Mouse (Mus musculus) hindbrain, postnatal 0 days (tissue): ENCODE results near the gene Cubn. TPM values are rescaled to one million over a fixed set of nuclear protein-coding genes. Genes with fewer than 3 reads are reported as not detected.

Experiments used
- ATAC-seq: fragments of 200-750 bp; cut with Nextera tagmentation; 2 replicates; pipeline ENCODE4 v1.8.0; 2017; ENCODE audit warnings: mild to moderate bottlenecking, moderate TSS enrichment, moderate library complexity
- DNase-seq: peaks from one replicate; pipeline ENCODE4 v3.0.0-alpha.2; 2015; ENCODE audit warnings: low spot score
- H3K27ac ChIP-seq: fragments of 300-500 bp; sonication (generic); 2 replicates; pipeline ENCODE4 v1.5.1; 2014; ENCODE audit warnings: mild to moderate bottlenecking
- H3K27me3 ChIP-seq: fragments of 300-500 bp; sonication (generic); 2 replicates; pipeline ENCODE4 v1.6.1; 2014; ENCODE audit warnings: low read length, mixed read lengths; ENCODE audit not compliant: insufficient read depth
- H3K36me3 ChIP-seq: fragments of 300-500 bp; sonication (generic); 2 replicates; pipeline ENCODE4 v1.6.1; 2014; ENCODE audit warnings: low read length, mixed read lengths; ENCODE audit not compliant: insufficient read depth
- H3K4me1 ChIP-seq: fragments of 300-500 bp; sonication (generic); 2 replicates; pipeline ENCODE4 v1.6.1; 2014; ENCODE audit warnings: antibody characterized with exemption, low read length, mixed read lengths; ENCODE audit not compliant: insufficient read depth
- H3K4me2 ChIP-seq: fragments of 300-500 bp; sonication (generic); 2 replicates; pipeline ENCODE4 v1.6.1; 2014; ENCODE audit warnings: low read depth, mild to moderate bottlenecking, low read length, moderate library complexity, mixed read lengths
- H3K4me3 ChIP-seq: fragments of 300-500 bp; sonication (generic); 2 replicates; pipeline ENCODE4 v1.5.1; 2014; ENCODE audit warnings: low read length
- H3K9ac ChIP-seq: fragments of 300-500 bp; sonication (generic); replicated peaks from 2 replicates; pipeline ENCODE4 v1.6.1; 2014; ENCODE audit warnings: mild to moderate bottlenecking, low read length, moderate library complexity, mixed read lengths
- H3K9me3 ChIP-seq: fragments of 300-500 bp; sonication (generic); 2 replicates; pipeline ENCODE4 v1.6.1; 2016; ENCODE audit warnings: low read length, mixed read lengths
- CTCF ChIP-seq: IDR thresholded peaks from 2 replicates; pipeline ENCODE4 v1.5.1; 2016; ENCODE audit warnings: antibody characterized with exemption, control low read depth, low read depth
- WGBS: fragments of 180-500 bp; shearing (Covaris S2); extraction: QIAGEN DNeasy Blood & Tissue Kit; methylation state at CpG from one replicate; pipeline ENCODE4 v1.1.7; 2014; 5-methylcytosine and 5-hydroxymethylcytosine counted together
- polyA plus RNA-seq: library from polyadenylated mRNA; unstranded; fragments of >200 nt; fragmentation: Nextera tagmentation; extraction: Ambion mirVana; gene quantifications from 2 replicates; pipeline ENCODE4 v1.2.1, GENCODE M21; 2015
- total RNA-seq: library from RNA; depleted of rRNA; stranded (reverse); fragments of >200 nt; gene quantifications from 2 replicates; pipeline ENCODE4 v1.2.3, GENCODE M21; 2014

The Cubn gene
- total and polyA plus RNA-seq, 2 experiments from 2014 or later: 0.41 to 1.6 TPM

GRCm38 (mm10) chr2:13514949-13515348, 23.3 kb upstream of the Cubn start:
- H3K9ac ChIP-seq: no peak overlapping the region
- ATAC-seq (no peak), DNase-seq (no peak)
- no peak overlapping the region for H3K4me2 ChIP-seq
- H3K27me3 ChIP-seq: no peaks in the 10 kb centered on the region
- TF ChIP-seq CTCF: no peak
- H3K36me3 ChIP-seq: peaks cover 9% of the 10 kb centered on the region; the same call in 1 of the 2 replicates
- H3K27ac ChIP-seq: no peak overlapping the region
- no peaks in the 10 kb centered on the region for H3K4me1 ChIP-seq
- no peak overlapping the region for H3K4me3 ChIP-seq
- WGBS: 61% methylated on average over 4 of the region's 4 CpGs
- no peaks in the 10 kb centered on the region for H3K9me3 ChIP-seq

- 93% methylated on average over 2 of the region's 2 CpGs for WGBS
- no peak for TF ChIP-seq CTCF
- ATAC-seq: no peak
- no peak for DNase-seq
- Histone ChIP-seq H3K36me3 (no peaks in the 10 kb centered on the region), H3K27ac (no peak overlapping the region), H3K9ac (no peak overlapping the region), H3K4me3 (no peak overlapping the region), H3K4me2 (no peak overlapping the region), H3K9me3 (no peaks in the 10 kb centered on the region), H3K4me1 (no peaks in the 10 kb centered on the region), H3K27me3 (no peaks in the 10 kb centered on the region)
Observed at GRCm38 (mm10) chr2:13502717-13503116, 11.1 kb upstream of the Cubn start.

- Histone ChIP-seq H3K4me2 (no peak overlapping the region), H3K27ac (no peak overlapping the region), H3K9me3 (no peaks in the 10 kb centered on the region), H3K9ac (no peak overlapping the region), H3K36me3 (no peaks in the 10 kb centered on the region), H3K4me1 (no peaks in the 10 kb centered on the region), H3K4me3 (no peak overlapping the region), H3K27me3 (no peaks in the 10 kb centered on the region)
- 34% methylated on average over 5 of the region's 5 CpGs for WGBS
- no peak for ATAC-seq
- DNase-seq: no peak
- TF ChIP-seq CTCF: no peak
Observed at GRCm38 (mm10) chr2:13501553-13501952, 9.9 kb upstream of the Cubn start.

GRCm38 (mm10) chr2:13500298-13500999, 8.8 kb upstream of the Cubn start:
- Histone ChIP-seq H3K27me3 (no peaks in the 10 kb centered on the region), H3K4me3 (no peak overlapping the region), H3K4me1 (no peaks in the 10 kb centered on the region), H3K4me2 (no peak overlapping the region), H3K36me3 (no peaks in the 10 kb centered on the region), H3K27ac (no peak overlapping the region), H3K9ac (no peak overlapping the region), H3K9me3 (no peaks in the 10 kb centered on the region)
- WGBS: 29% methylated on average over 5 of the region's 5 CpGs
- no peak for TF ChIP-seq CTCF
- DNase-seq: peak; percentile 56
- ATAC-seq: peak; percentile 80

GRCm38 (mm10) chr2:13499196-13499595, 7.6 kb upstream of the Cubn start:
- ATAC-seq (no peak), DNase-seq (no peak)
- Histone ChIP-seq H3K27ac (no peak overlapping the region), H3K4me2 (no peak overlapping the region), H3K4me1 (no peaks in the 10 kb centered on the region), H3K27me3 (no peaks in the 10 kb centered on the region), H3K9me3 (no peaks in the 10 kb centered on the region), H3K36me3 (no peaks in the 10 kb centered on the region), H3K4me3 (no peak overlapping the region), H3K9ac (no peak overlapping the region)
- no peak for TF ChIP-seq CTCF
- 84% methylated on average over 7 of the region's 7 CpGs for WGBS

GRCm38 (mm10) chr2:13496087-13496486, 4.5 kb upstream of the Cubn start:
- ATAC-seq (no peak), DNase-seq (no peak)
- H3K27ac ChIP-seq: no peak overlapping the region
- no peak overlapping the region for H3K4me2 ChIP-seq
- H3K9ac ChIP-seq: no peak overlapping the region
- H3K27me3 ChIP-seq: no peaks in the 10 kb centered on the region
- H3K4me3 ChIP-seq: no peak overlapping the region
- H3K36me3 ChIP-seq: no peaks in the 10 kb centered on the region
- 72% methylated on average over 2 of the region's 2 CpGs for WGBS
- H3K9me3 ChIP-seq: no peaks in the 10 kb centered on the region
- TF ChIP-seq CTCF: no peak
- no peaks in the 10 kb centered on the region for H3K4me1 ChIP-seq

GRCm38 (mm10) chr2:13492927-13493326, 1.3 kb upstream of the Cubn start:
- no peaks in the 10 kb centered on the region for H3K36me3 ChIP-seq
- no peaks in the 10 kb centered on the region for H3K9me3 ChIP-seq
- H3K27me3 ChIP-seq: no peaks in the 10 kb centered on the region
- no peak overlapping the region for H3K9ac ChIP-seq
- H3K4me3 ChIP-seq: no peak overlapping the region
- no peak overlapping the region for H3K4me2 ChIP-seq
- H3K4me1 ChIP-seq: no peaks in the 10 kb centered on the region
- no peak for TF ChIP-seq CTCF
- no peak overlapping the region for H3K27ac ChIP-seq
- ATAC-seq (no peak), DNase-seq (no peak)
- WGBS: 80% methylated on average over 4 of the region's 4 CpGs
